Mouse (Mus musculus): ENCODE measurements around the gene Reps2. TPM values are rescaled to one million over a fixed set of nuclear protein-coding genes. Genes with fewer than 3 reads are reported as not detected.

The Reps2 gene
- polyA plus RNA-seq (2014; fragmentation: Illumina TruSeq; extraction: RNeasy Lipid Tissue Mini Kit (QIAGEN cat#74804); ENCODE audit: low read depth, low replicate concordance) = 80.2 TPM

GRCm38 (mm10) chrX:162643091-162643788 is at the start of gene Reps2:
TSS of gene Reps2 (minus strand) at chrX:162643649.

Other genes with a start within 250 kb of the Reps2 start
- 309 TPM for gene Rbbp7, start 116.8 kb upstream of the Reps2 start, polyA plus RNA-seq (2014; fragmentation: Illumina TruSeq; extraction: RNeasy Lipid Tissue Mini Kit (QIAGEN cat#74804); ENCODE audit: low read depth, low replicate concordance)
- 32.8 TPM for gene Txlng, start 185.8 kb upstream of the Reps2 start, polyA plus RNA-seq (2014; fragmentation: Illumina TruSeq; extraction: RNeasy Lipid Tissue Mini Kit (QIAGEN cat#74804); ENCODE audit: low read depth, low replicate concordance)
- gene Syap1, start 244.8 kb upstream of the Reps2 start, polyA plus RNA-seq (2014; fragmentation: Illumina TruSeq; extraction: RNeasy Lipid Tissue Mini Kit (QIAGEN cat#74804); ENCODE audit: low read depth, low replicate concordance) = 245 TPM